Mouse (Mus musculus) frontal cortex, postnatal 25 days (tissue): ENCODE results near the gene Sppl2b.
"Not testable (repeated sequence)": the region's sequence is repeated elsewhere in the genome, so short reads cannot be mapped to it uniquely, and the experiment has no call there.

ENCODE experiments used
- DNase-seq, 2 experiments: peaks; one replicate each; pipeline ENCODE4 v3.0.0; 2022; ENCODE audit warnings: low spot score in 2 of 2

Gene Sppl2b

DNA sequence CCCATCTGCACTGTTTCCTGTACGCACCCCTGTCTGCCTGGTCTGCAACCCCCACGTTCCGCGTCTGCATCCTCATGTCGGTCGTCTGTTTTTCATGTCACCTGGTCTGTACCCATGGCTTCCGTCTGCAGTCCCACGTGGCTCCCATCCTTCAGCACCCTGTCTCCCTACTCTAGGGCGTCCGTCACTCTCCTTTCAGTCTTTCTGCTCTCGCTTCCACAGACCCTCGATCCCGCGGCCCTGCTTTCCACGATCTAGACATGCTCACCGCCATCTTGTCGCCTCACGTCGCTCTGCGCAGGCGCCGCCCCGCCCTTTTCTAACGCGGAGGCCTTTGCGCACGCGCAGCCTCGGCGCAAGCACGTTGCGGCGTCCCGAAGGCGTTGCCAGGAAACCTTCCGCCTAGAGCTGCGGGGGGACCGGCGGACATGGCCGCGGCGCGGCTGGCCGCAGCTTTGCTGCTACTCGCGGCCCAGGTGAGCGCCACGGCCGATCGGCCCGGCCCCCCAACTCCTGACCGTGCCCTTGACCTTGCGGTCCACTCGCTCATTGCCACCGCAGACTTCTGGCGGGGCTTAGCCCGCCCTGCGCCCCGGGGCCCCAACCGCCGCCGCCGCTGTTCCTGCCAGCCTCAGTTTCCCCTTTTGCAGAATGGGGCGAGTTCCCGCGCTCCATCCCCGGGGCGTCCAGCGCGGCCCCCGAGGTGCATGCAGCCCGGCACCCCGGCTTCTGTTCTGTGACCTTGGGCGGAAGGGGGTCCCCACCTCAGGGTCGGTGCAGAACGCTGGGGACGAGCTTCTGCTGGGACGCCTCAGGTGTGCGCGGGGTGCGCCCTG lies at the start of gene Sppl2b, which contains the start of gene Lsm7:
Gene Sppl2b, plus strand, starts transcription at position 363 of the 836 bp plus-strand sequence.
Gene Lsm7, minus strand, starts transcription at position 297 of the 836 bp plus-strand sequence.
- peak; percentile 93 to 97 for DNase-seq

DNA sequence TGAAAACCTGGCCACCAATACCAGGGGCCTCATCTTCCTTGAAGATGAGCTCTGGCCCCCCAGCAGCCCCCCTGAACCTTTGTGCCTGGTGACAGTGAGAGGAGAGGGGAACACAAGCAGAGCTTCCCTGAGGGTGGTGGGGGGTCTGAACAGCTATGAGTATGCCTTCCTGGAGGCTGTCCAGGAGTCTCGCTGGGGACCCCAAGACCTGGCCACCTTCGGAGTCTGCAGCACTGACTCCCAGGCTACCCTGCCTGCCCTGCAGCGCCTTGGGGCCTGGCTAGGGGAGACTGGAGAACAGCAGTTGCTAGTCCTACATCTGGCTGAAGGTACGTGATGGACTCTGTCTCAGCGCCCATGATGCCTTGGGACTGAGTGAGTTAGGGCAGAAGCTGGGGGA lies 49.8 kb upstream of the Sppl2b start:
- no peak for DNase-seq

DNA sequence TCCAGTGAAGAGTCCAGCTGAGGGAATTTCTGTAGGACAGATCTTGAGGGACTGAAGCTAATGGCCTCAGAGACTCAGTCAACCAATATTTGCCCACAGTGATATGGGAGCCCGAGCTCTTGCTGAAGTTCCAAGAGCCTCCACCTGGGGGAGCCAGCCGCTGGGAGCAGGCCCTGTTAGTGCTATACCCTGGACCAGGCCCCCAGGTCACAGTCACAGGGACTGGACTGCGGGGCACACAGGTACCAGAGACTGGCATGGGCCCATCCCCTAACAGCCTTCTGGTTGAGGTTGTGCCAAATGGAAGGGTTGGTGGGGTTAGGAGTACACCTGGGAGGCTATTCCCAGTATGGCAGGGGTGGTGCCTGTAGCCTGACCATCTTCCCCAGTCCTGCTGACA lies 49.1 kb upstream of the Sppl2b start:
- DNase-seq: peak; percentile 71 to 75

DNA sequence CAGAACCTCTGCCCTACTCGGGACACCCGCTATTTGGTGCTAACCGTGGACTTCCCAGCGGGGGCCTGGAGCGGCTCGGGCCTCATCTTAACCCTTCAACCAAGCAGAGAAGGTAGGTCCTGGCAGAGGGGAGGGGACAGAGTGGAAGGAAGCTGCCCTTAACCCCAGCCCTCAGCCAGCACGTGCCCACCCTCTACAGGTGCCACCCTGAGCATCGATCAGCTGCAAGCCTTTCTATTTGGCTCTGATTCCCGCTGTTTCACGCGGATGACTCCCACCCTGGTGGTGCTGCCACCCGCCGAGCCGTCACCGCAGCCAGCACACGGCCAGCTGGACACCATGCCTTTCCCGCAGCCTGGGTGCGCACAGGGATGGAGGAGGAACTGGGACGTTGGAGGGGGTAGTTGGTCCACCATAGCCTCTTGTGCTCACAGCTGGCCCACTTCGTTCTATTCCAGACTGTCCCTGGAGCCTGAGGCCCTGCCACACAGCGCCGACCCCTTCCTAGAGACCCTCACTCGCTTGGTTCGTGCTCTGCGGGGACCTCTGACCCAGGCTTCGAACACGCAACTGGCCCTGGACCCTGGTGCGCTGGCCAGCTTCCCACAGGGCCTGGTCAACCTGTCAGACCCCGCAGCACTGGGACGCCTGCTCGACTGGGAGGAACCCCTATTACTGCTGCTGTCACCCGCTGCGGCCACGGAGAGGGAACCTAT lies 48.6 kb upstream of the Sppl2b start:
- no peak for DNase-seq

DNA sequence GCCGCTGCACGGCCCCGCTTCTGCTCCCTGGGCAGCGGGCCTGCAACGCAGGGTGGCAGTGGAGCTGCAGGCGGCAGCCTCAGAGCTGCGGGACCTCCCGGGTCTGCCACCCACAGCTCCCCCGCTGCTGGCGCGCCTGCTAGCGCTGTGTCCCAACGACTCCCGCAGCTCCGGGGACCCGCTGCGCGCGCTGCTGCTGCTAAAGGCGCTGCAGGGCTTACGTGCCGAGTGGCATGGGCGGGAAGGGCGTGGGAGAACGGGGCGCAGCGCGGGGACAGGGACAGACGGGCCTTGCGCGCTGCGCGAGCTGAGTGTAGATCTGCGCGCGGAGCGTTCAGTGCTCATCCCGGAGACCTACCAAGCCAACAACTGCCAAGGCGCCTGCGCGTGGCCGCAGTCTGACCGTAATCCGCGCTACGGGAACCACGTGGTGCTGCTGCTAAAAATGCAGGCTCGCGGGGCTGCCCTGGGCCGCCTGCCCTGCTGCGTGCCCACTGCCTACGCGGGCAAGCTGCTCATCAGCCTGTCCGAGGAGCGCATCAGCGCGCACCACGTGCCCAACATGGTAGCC lies 47.9 kb upstream of the Sppl2b start:
- DNase-seq: peak; percentile 71 to 72

DNA sequence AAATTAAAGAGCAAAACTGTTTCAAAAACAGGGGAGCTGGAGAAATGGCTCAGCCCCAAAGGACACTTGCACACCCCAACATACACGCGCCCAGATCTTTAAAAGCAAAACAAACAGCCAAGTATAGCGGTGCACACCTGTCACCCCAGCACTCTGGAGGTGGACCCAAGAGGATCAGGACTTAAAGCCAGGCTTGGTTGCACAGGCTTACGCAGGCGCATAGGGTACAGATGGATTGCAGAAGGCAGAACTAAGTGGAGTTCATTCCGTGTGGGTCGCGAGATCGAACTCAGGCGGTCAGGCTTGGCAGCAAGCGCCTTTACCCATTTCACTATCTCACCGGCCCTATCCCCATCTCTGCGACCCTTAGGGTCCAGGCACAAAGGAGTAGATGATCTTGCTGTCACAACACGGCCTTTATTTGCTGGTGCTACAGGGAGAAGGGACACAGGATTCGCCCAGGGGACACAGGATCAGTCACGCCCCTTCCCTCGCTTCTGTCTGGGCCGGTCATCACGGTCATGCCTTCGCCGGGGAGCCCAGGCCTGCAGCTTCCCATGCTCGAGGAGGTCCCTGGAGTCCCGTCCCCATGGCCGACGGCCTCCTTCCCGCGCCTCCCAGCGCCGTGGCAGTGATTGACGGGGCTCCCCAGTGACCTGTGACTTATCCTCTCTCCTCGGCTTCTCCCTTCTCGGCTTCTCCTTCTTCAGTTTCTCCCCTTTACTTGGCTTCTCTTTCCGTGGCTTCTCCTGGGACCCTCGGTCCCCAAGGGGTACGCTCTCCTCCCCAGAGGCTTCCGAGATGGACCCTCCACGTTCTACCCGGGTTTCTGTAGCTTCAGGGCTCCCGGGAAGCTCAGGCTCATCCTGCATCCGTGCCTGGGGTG lies 46.7 kb upstream of the Sppl2b start:
- no peak for DNase-seq

DNA sequence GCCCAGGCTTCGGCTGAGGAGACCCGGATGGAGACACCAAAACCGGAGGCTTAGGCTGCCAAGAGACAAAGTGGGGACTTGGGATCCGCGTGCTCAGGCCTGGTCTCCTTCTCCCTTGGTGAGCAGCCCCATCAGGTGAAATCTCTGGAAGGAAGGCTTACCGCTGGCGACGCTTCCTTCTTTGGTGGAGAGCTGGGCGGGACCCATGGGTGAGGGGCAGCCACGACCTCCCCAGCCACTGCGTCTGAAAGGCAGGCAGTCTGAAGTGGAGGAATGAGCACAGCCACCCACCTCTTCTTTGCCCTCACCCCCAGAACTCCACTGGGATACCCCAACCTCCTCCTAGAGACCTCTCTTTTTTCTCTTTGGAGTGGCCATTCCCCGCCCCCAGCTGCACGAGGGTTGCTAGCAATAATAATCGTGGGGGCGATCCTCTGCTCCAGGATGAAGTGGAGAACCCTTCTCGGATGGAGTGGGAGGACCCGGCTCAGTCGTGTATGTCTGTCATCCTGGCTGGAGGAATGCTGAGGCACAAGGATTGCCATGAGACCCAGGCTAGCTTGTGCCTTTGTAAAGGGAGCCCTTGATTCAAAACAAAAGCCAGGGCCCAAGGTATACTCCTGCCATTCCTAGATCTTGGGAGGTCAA lies 46.0 kb upstream of the Sppl2b start:
- no peak for DNase-seq

DNA sequence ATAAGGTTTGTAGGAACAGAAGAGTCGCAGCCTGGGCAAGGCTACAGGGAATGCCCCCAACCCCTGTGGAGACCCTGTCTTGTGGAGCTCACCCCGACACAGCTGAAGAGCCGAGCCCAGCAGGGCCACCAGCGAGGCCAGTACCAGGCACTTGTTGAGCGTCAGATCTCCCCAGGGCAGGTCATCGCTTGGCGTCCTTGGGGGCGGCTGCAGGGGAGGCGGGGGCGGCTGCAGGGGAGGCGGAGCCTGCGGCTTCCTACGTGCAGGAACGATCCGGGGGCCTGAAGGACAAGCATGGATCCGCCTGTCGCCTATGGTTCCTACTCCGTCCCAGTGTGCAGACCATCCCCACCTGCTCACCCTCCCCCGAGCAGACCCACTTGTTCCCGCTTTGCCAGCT lies 45.0 kb upstream of the Sppl2b start:
- DNase-seq: no peak

DNA sequence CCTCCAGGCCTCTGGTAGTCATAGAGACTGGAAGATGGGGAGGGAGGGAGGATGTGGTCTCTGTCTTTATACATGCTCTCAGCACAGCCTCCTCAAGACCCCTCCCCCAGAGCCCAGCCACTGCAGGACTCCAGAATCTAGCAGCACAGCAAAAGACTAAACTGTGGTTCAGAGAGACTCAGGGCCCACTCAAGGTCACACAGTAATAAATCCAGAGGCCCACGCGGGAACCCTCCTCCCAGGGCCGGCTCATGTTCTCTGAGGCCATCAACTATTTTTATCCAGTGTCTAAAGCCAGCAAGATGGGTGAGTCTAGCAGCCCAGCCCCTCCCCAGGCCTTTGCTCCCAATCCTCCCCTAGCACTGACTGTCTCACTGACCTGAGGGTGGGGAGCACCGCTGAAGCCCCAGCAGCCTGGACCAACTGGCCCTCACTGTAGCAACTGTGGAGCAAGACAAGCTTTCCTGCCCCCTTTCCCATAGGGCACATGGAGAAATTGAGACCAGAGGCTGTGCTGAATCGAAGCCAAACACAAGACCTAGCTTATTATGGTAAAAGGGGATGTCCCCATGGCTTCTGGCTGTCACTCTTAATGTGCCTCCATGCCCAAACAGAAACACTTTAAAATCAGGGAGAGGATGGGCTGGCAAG lies 42.6 kb upstream of the Sppl2b start:
- no peak for DNase-seq

DNA sequence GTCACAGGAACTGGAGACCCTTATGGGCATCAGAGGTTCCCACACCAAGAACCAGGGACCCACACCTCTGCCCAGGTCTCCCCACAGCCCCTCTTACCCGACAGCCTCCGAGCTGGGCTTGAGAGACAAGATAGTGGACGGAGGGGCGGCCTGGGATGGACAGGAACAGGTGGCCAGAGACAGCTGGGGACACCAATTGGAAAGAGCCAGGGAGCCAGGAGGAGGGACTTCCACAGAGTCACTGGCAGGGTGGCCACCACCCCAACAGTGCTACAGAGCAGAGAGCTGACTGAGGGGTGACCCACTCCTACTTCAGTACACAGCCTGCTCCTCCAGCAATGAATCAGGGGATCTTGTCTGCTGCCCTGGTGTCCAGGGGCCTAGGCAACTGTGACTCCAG lies 41.7 kb upstream of the Sppl2b start, which contains the start of gene Jsrp1:
Gene Jsrp1, minus strand, starts transcription at position 133 of the 400 bp plus-strand sequence.
- DNase-seq: no peak

DNA sequence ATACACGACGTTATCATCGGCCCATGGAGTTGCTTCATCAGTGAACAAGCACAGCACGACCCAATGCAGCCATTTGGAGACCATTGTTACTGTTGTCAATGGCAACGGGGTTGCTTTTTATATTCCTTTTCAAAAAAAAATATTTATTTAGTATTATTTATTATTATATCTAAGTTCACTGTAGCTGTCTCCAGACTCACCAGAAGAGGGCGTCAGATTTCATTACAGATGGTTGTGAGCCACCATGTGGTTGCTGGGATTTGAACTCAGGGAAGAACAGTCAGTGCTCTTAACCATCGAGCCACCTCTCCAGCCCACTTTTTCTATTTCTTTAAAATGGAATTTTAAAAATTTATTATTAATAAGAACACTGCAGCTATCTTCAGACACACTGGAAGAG lies 40.3 kb upstream of the Sppl2b start:
- no peak for DNase-seq

DNA sequence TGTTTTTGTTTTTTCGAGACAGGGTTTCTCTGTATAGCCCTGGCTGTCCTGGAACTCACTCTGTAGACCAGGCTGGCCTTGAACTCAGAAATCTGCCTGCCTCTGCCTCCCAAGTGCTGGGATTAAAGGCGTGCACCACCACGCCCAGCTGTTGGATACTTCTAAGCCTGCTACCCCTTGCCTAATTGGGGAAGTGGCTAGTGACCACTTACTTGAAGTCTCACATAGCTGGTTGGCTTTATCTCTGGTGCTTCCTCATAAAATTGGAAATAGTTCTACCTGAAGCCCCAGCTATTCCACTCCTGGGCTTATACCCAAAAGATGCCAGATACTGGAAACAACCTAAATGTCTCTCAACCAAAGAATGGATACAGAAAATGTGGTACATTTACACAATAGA lies 38.8 kb upstream of the Sppl2b start:
- not testable (repeated sequence) for DNase-seq

DNA sequence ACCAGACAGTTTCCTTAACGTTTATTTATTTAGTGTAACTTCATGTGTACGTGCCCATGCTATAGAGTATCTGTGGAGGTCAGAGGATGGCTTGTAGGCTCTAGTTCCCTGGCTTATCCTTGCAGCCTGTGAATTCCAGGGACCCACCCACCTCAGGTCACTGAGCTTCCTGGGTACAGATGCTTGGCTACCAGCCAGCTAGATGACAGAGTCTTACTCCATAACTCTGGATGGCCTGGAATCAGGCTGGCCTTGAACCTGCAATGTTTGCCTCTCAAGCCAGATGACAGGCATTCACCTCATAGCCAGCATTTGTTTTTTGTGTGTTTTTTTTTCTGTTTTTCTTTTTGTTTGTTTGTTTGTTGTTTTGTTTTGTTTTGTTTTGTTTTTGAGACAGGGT lies 37.9 kb upstream of the Sppl2b start:
- no peak for DNase-seq

DNA sequence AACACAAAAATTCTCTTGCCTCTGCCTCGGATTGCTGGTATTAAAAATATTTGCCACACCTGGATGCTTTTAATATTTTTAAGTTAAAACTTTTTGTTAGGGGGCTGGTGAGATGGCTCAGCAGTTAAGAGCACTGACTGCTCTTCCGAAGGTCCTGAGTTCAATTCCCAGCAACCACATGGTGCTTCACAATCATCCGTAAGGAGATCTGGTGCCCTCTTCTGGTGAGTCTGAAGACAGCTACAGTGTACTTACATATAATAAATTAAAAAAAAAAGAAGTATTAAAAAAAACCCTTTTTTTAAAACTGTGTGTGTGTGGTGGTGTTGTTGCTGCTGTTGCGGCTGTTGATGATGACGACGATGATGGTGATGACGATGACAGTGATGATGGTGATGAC lies 37.1 kb upstream of the Sppl2b start:
- not testable (repeated sequence) for DNase-seq

DNA sequence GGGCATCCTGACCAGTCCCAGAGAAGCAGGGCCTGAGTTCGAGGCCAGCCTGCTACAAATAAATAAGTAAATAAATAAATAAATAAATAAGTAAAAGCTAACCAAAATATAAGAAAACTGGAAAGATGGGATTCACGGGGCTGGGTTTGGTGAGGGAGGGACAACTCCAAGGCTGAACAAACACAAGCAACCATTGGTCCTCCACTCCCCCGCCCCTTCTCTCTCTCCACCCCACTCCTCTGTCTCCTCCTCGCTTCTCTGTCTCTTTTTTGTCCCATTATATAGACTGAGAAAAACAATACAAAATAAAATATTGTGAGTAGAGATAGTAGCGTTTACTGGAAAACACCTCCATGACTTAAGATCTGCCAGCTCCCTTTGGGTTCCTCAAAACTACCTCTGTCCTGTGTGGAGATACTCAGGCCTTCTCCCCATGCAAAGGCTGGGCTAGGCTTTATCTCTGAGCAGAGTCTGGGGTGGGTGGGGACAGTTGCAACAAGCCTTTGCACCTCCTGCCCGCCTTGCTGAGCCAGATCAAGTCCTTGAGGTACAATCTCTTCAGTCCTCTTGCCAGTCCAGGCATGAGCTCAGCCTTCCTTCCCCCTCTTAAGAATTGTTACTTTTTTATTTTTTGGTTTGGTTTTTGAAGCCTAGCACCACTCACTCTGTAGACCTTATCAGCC lies 36.3 kb upstream of the Sppl2b start:
- no peak for DNase-seq

DNA sequence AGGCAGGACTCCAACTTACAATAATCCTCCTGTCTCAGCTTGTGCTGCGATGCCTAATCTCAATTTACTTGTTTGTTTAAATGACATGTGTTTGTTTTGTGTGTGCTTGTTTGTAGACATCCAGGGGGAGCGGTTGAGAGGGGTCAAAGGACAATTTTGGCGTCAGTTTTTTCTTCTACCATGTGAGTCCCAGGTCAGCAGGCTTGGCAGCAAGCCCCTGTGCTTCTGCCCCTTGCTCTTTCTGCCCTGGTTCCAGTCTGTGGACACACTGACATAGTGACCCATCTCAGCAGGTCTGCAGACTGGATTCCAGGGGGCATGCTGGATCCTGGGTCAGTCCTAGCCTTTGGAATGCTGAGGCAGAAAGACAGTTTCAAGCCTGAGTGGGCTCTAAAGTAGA lies 35.7 kb upstream of the Sppl2b start:
- DNase-seq: no peak

DNA sequence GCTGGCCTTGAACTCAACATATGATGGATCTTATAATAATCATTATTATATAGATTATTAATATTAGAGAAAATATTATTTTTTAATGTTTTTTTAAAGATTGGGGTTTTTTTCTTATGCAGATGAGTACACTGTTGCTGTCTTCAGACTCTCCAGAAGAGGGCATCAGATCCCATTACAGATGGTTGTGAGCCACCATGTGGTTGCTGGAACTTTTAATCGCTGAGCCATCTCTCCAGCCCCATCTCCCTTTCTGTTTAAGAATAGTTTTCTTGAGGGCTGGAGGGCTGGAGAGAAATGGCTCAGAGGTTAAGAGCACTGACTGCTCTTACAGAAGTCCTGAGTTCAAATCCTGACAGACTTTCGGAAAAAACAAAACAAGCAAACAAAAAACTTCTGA lies 33.1 kb upstream of the Sppl2b start:
- DNase-seq: no peak

DNA sequence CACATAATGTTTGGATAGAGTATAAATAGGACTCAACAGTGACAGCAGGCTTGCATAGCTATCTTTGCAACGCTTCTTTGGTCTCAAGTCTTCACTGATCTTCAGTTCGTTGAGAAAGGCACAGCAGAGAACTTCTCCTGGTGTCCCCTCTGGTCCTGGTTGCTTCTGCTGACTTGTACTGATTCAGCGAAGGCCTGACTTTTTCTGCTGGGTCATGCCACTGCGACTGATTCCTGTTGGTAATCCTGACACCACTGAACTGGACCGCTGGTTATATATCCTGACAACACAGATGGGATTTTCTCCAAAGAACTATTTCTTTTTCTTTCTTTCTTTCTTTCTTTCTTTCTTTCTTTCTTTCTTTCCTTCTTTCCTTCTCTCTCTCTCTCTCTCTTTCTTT lies 32.5 kb upstream of the Sppl2b start:
- no peak for DNase-seq

DNA sequence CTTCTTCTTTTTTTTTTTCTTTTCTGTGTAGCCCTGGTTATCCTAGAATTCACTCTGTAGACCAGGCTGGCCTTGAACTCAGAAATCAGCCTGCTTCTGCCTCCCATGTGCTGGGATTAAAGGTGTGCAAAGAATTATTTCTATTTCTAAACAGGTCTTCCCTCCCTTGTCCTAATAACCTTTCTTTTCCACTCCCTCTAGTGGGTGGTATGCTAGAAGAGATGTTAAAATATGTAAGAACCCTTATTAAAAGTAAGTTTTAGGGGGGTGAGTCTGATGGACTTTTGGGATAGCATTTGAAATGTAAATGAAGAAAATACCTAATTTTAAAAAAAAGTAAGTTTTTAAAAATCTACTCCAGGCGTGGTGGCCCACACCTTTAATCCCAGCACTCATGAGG lies 31.8 kb upstream of the Sppl2b start:
- DNase-seq: no peak
